Mouse (Mus musculus) left cerebral cortex, postnatal 25 days (tissue): ENCODE measurements at regions not wholly inside any gene's neighbourhood (a gene's known extent, or its start where the extent isn't known, plus 50 kb on each side); places are given as distances from the start of the nearest gene placed in this dataset.

Experiments used
- DNase-seq, 2 experiments: peaks; one replicate each; pipeline ENCODE4 v3.0.0; 2022; ENCODE audit warnings: low spot score in 2 of 2, mixed read lengths in 1 of 2
- intact Hi-C: fragments of 180-260 bp; cut with DNase I; formaldehyde crosslinking; loops from one replicate; pipeline ENCODE4 v1.15.1; 2025

- intact Hi-C loops, result no loop called here
- DNase-seq, result peak in 1 of 2 experiments; percentile 3
Observed at GRCm38 (mm10) chr2:67332211-67332610, 81.3 kb upstream of the Gm21830 start.

- intact Hi-C loops, result no loop called here
- peak in 1 of 2 experiments; percentile 3 for DNase-seq
Observed at GRCm38 (mm10) chr2:67344711-67345110, 68.8 kb upstream of the Gm21830 start.
